Mouse (Mus musculus): Measurements from ENCODE around the gene Dhrs7b.

Gene Dhrs7b

DNA sequence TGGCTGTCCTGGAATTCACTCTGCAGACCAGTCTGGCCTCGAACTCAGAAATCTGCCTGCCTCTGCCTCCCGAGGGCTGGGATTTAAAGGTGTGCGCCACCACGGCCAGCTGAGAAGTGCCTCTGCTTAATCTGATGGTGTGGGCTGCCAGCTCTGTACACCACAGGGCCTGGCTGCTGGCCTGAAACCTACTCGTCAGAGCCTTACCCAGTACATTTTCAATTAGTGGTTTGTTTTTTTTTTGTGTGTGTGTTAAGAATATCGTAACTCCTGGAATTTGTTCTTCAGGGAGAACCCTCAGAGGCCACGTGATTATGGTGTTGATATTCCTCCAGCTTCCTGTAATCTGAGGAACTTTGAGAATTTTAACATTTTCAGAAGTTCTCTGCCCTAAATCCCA lies 71.6 kb downstream of the Dhrs7b start:
- no peak for DNase-seq

DNA sequence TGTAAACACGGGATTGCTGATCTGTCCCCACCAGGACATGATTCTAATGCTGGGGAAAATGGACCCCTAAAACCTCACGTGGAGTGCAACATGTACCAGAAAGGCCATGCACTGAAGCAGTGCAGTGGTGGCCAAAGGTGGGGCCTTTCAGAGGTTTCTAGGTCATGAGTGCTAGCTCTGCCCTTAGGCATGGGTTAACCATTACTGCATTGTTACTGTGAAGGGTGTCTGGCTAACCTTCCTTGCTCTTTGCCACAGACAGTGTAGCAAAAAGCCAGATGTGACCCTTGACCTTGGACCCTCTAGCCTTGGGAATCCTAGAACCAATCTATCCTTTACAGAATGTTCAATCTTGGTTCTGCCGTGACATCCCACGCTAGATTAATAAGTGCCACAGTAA lies 72.1 kb downstream of the Dhrs7b start:
- DNase-seq, result no peak

DNA sequence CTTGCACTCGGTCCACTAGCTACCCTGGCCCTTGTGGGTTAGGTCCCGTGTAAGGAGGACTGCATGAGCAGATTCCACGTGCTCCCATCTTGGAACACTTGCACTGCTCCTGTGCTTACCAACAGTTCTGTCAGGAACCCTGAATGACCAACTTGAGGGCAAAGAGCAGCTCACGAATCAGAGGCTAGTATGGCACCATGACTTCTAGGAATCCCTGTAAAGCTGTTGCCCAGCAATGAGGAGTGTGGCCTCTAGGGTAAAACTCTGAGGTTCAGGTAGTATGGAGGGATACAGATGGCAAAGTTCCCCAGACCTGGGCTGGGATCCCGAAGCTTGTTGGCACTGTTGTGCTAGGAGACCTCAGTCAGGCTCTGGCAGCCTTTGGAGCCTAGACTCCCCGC lies 73.2 kb downstream of the Dhrs7b start:
- no peak for DNase-seq

GRCm38 (mm10) chr11:60905407-60906120 lies 75.1 kb downstream of the Dhrs7b start:
- no peak for DNase-seq

DNA sequence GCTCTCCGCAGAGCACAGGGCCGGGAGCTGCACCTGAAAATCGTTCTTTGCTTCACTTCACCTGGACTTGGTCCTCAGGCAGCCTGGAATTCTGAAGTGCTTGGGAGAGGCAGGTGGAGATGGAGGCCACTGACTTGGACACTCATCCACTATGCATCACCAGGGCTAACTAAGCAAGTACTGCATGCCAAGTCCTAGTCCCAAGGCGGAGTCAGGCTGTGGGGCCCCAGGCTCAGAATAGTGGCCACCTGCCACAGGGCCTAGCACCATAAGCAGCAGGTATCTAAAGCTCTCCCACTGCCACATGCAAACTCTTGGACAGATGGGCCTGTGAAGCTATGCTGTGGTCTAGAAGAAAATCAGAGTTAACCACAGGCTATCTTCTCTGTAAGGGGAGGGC lies 76.0 kb downstream of the Dhrs7b start:
- no peak for DNase-seq

DNA sequence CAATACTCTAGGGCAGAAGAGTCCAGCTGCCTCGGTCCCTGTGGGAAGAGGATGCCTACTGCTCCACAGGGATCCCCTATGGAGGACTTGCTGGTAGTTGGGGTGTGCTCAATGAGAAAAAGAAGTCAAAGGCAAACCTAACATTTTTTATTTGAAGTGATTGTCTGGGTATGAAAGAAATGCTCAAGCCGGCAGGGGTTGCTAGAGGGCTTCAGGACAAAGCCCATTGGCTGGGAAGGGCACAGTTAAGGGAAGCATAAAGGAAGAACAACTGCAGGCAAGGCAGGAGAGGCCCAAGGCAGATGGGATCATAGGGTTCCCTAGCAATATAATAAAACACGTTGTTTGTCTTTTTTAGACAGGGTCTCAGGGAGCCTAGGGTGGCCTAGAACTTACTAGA lies 77.6 kb downstream of the Dhrs7b start:
- DNase-seq, result no peak

- no peak for DNase-seq
These were observed 79.2 kb downstream of the Dhrs7b start for GRCm38 (mm10) chr11:60909626-60910025.
